Comparison of ENCODE assay signal across 10 mouse cellular contexts in genomic region chr6:116139143-116139856, GRCm38 (mm10). TPM values are rescaled to one million over a fixed set of nuclear protein-coding genes. Genes with fewer than 3 reads are reported as not detected.
DNase-seq lines count a peak whose midpoint lies in the region; ATAC-seq and TF ChIP-seq lines count a peak whose summit lies in the region.
"Had no signal": no experiment of that assay in that cellular context is flagged by ENCODE, and none has a peak within 500 bp of the region (broad histone marks: within the 10 kb centered on the region; RNA-seq: fewer than 3 reads in every experiment).

No protein-coding gene starts in this region.

- peak; percentile 36 for TF ChIP-seq CTCF in heart, postnatal 0 days (IDR thresholded peaks at IDR 0.05; ENCODE audit: low read depth)
- TF ChIP-seq CTCF in MEL (IDR thresholded peaks at IDR 0.05 in 2 of 3, conservative IDR thresholded peaks at IDR 0.05 in 1 of 3; ENCODE audit: control insufficient read depth in 1 of 3, insufficient read depth in 1 of 3, low read depth in 2 of 3, low read length in 3 of 3, poor library complexity in 1 of 3, severe bottlenecking in 1 of 3): peak in 1 of 3 experiments; percentile 21; a peak in 2 of 6 replicates

- TF ChIP-seq POLR2A in MEL (IDR thresholded peaks at IDR 0.05; ENCODE audit: control insufficient read depth in 1 of 2, insufficient read depth in 1 of 2, low read depth in 1 of 2, low read length in 2 of 2, poor library complexity in 1 of 2): no peak

- H3K4me1 ChIP-seq in heart, postnatal 0 days (ENCODE audit: control insufficient read depth, insufficient read depth): peaks cover 10% of the 10 kb centered on the region
- H3K4me1 ChIP-seq in MEL (ENCODE audit: control insufficient read depth in 1 of 2, insufficient read depth in 2 of 2, low read length in 2 of 2): peaks cover 0 to 8% of the 10 kb centered on the region in 2 experiments; a peak in 1 of 4 replicates
- H3K4me1 ChIP-seq in neural tube, embryonic 15.5 days: 0 out of 2 replicates have a peak, but pooled peaks cover 5% of the 10 kb centered on the region

- TF ChIP-seq EP300 in heart, postnatal 0 days (IDR thresholded peaks at IDR 0.05; ENCODE audit: low read depth): no peak
- TF ChIP-seq EP300 in MEL (IDR thresholded peaks at IDR 0.05; ENCODE audit: low read depth in 1 of 2, low read length in 2 of 2): no peak

- TF ChIP-seq RAD21 in MEL (IDR thresholded peaks at IDR 0.05; ENCODE audit: low read depth, low read length): peak; percentile 6; the same call in 1 of the 2 replicates

- WGBS in heart, postnatal 0 days: 60% methylated on average over 2 of the region's 2 CpGs
- 44% methylated on average over 2 of the region's 2 CpGs for WGBS in neural tube, embryonic 15.5 days

- H3K36me3 ChIP-seq in heart, postnatal 0 days (replicated peaks; ENCODE audit: control insufficient read depth, insufficient read depth, low read length): no peaks in the 10 kb centered on the region
- H3K36me3 ChIP-seq in MEL (ENCODE audit: control insufficient read depth in 1 of 2, insufficient read depth in 2 of 2, low read length in 2 of 2): peaks cover 0 to 11% of the 10 kb centered on the region in 2 experiments; a peak in 2 of 4 replicates
- H3K36me3 ChIP-seq in splenic B cell, adult 2 months (ENCODE audit: control insufficient read depth, insufficient read depth, low read length, poor library complexity, severe bottlenecking): no peaks in the 10 kb centered on the region
- no peaks in the 10 kb centered on the region for H3K36me3 ChIP-seq in neural tube, embryonic 15.5 days
- H3K36me3 ChIP-seq: midbrain, embryonic 10.5 days had no signal

- H3K9me3 ChIP-seq in heart, postnatal 0 days (replicated peaks; ENCODE audit: control insufficient read depth, low read length): no peaks in the 10 kb centered on the region
- no peaks in the 10 kb centered on the region for H3K9me3 ChIP-seq in MEL (replicated peaks; ENCODE audit: insufficient read depth, low read length)
- H3K9me3 ChIP-seq in neural tube, embryonic 15.5 days (replicated peaks): no peaks in the 10 kb centered on the region
- H3K9me3 ChIP-seq: G1E; midbrain, embryonic 10.5 days had no signal

- H3K79me2 ChIP-seq in MEL (ENCODE audit: control insufficient read depth, insufficient read depth, low read length, poor library complexity): no peaks in the 10 kb centered on the region

- DNase-seq in heart, postnatal 0 days (ENCODE audit: low spot score): no peak
- DNase-seq in heart, adult 8-10 months (ENCODE audit: low spot score): no peak
- DNase-seq in lung, postnatal 14 days: peak; percentile 19
- no peak for DNase-seq in lung, postnatal 25 days (ENCODE audit: low spot score)
- peak; percentile 30 for DNase-seq in MEL (ENCODE audit: low read depth, low spot score)
- peak; percentile 52 for DNase-seq in splenic B cell, adult 2 months (ENCODE audit: low read depth, low spot score)
- no peak for DNase-seq in adrenal gland, postnatal 36 days

- H3K9ac ChIP-seq in heart, postnatal 0 days (replicated peaks; ENCODE audit: low read depth, low read length): no peak overlapping the region
- H3K9ac ChIP-seq in MEL (ENCODE audit: control insufficient read depth, low read depth, low read length, poor library complexity, severe bottlenecking): no peak overlapping the region
- H3K9ac ChIP-seq in neural tube, embryonic 15.5 days (replicated peaks): no peak overlapping the region

- ATAC-seq in heart, postnatal 0 days (ENCODE audit: insufficient read depth, low read depth): no peak
- no peak for ATAC-seq in neural tube, embryonic 15.5 days (ENCODE audit: low FRiP score)

- H3K4me3 ChIP-seq in heart, postnatal 0 days (ENCODE audit: low read depth, low read length): no peak overlapping the region
- H3K4me3 ChIP-seq in MEL (ENCODE audit: control insufficient read depth in 1 of 2, insufficient read depth in 1 of 2, low read depth in 2 of 2, low read length in 2 of 2): no peak overlapping the region
- no peak overlapping the region for H3K4me3 ChIP-seq in neural tube, embryonic 15.5 days (replicated peaks)
- H3K4me3 ChIP-seq: midbrain, embryonic 10.5 days had no signal

- no peak overlapping the region for H3K4me2 ChIP-seq in heart, postnatal 0 days (ENCODE audit: low read depth, low read length)
- H3K4me2 ChIP-seq in neural tube, embryonic 15.5 days: no peak overlapping the region

- no peak overlapping the region for H3K27ac ChIP-seq in heart, postnatal 0 days (ENCODE audit: low read depth)
- no peak overlapping the region for H3K27ac ChIP-seq in MEL (ENCODE audit: control insufficient read depth, low read depth, low read length)
- H3K27ac ChIP-seq in neural tube, embryonic 15.5 days (replicated peaks): no peak overlapping the region
- H3K27ac ChIP-seq: midbrain, embryonic 10.5 days had no signal

- H3K27me3 ChIP-seq in heart, postnatal 0 days (ENCODE audit: control insufficient read depth, insufficient read depth, low read length): no peaks in the 10 kb centered on the region
- H3K27me3 ChIP-seq in MEL (ENCODE audit: control insufficient read depth in 1 of 2, insufficient read depth in 2 of 2, low read length in 2 of 2): no peaks in the 10 kb centered on the region
- H3K27me3 ChIP-seq in splenic B cell, adult 2 months (ENCODE audit: control insufficient read depth, insufficient read depth, low read length, poor library complexity, severe bottlenecking): no peaks in the 10 kb centered on the region
- no peaks in the 10 kb centered on the region for H3K27me3 ChIP-seq in neural tube, embryonic 15.5 days (replicated peaks)

TF ChIP-seq in MEL, 35 proteins besides CTCF, POLR2A, EP300 and RAD21:
- peak; percentile 30; the same call in 1 of the 2 replicates for TF ChIP-seq SMC3 (IDR thresholded peaks at IDR 0.05; ENCODE audit: low read depth, low read length)
- TF ChIP-seq POLR2AphosphoS5 (IDR thresholded peaks at IDR 0.05; ENCODE audit: borderline replicate concordance, low read depth, low read length): no peak
TF ChIP-seq in MEL: peak in this region for 1.

RNA-seq across cellular contexts. Expression of gene Tmcc1, which starts 54.0 kb away (rescaled TPM):
- total RNA-seq in heart, postnatal 0 days (2014; rRNA removed; ENCODE audit: low replicate concordance): 21.1 and 26.9 TPM in 2 replicates
- 6.9 and 7.8 TPM in 2 replicates for polyA plus RNA-seq in heart, postnatal 0 days (2015; fragmentation: Nextera tagmentation; extraction: Ambion mirVana)
- total RNA-seq in heart, adult 8-10 months (2022): 10 to 100 TPM; 29.7 to 34.6 (median 31.4) TPM
- total RNA-seq in MEL (2012; rRNA removed): 29.9 and 30.6 TPM in 2 replicates
- polyA plus RNA-seq in MEL (2012; ENCODE audit: insufficient read depth in 1 of 2, insufficient read length in 2 of 2, low read depth in 1 of 2, low replicate concordance in 2 of 2, missing spikeins in 1 of 2): 1 to 10 TPM in 1 of 2 experiments, not detected in 1; 9.1 TPM
- polyA plus RNA-seq in neural tube, embryonic 15.5 days (2015; fragmentation: Nextera tagmentation; extraction: Ambion mirVana): 23.2 and 25.2 TPM in 2 replicates
- 10 to 100 TPM; 20.8 to 20.9 TPM for total RNA-seq in adrenal gland, postnatal 36 days (2021)

Comparison
In these comparisons a context has a peak if more than half of its experiments do, and no peak if none do; other contexts are left out.
1. DNase-seq: peak in lung, postnatal 14 days (single experiment), MEL (single experiment) and splenic B cell, adult 2 months (single experiment); none in heart, postnatal 0 days (single experiment), heart, adult 8-10 months (single experiment), lung, postnatal 25 days (single experiment) and adrenal gland, postnatal 36 days (0 of 2).